Mouse (Mus musculus) ovary, postnatal 14 days (tissue): ENCODE measurements around the gene Arhgap44.

Experiments used
- DNase-seq: peaks from one replicate; pipeline ENCODE4 v3.0.0; 2022; ENCODE audit warnings: low spot score

Arhgap44 gene

DNA sequence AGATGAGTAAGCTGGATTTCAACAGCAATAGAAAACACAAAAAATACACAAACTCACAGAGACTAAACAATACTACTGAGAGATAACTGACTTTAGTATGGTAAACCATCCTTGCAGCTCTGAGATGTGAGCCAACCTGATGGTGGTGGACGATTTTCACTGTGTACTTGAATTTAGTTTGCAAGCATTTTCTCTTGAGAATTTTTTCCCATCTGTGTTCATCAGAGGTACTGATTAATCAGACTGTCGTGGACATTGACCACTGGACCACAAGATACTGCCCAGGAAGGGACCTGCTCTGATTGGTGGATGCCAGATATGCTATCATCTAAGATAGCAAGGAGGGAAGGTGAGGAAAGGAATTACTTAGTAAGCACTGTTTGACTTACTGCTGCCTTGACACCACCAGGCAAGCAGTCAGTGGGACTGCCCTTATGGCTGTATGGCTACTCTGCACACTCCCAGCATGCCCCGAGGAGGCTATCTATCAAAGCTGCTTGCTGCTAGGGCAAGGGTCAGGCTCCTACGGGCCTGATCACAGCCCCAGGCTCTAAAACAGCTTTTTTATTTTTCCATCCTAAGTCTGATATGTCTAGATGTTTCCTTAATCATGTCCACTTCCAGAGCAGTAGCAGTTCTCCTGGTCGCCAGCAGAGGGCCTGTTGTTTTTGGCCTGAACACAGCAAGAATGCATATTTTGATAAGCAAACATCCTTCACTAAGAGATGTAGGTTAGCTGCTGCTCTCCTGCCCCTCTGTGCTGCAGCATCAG, 74.1 kb downstream of the Arhgap44 start:
- DNase-seq = peak; percentile 51

DNA sequence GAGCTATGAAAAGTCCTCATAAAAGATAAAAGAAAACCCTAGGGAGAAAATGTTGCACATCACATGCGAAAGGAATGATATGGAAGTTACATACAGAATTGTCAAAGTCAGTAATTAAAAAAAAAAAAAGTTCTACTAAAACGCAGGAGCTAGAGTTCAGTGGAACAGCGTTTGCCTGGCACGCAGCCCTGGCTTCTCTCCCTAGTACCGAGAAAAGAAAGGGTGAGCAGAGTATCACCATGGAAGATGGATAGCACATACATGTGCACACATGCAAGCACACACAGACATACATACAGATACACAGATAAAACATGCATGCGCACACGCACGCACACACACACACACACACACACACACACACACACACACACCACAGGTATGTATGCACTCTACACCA, 82.0 kb downstream of the Arhgap44 start:
- no peak for DNase-seq

DNA sequence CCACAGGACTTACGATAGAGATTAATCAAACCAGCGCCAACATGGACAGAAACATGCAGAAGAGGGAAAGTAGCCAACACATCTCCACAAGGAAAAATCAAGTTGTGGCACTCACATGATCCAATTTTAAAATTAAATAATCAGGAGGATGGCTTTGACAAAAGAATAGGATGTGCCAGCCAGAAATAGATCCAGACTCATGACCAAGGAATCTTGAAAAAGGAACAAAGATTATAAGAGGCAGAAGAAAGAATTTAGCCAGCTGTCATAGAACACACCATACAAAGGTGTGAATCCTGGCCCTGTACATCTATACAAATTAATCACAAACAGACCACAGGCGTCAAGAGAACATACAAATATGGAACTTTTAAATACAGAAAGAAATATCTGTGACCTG, 82.5 kb downstream of the Arhgap44 start:
- DNase-seq = no peak

DNA sequence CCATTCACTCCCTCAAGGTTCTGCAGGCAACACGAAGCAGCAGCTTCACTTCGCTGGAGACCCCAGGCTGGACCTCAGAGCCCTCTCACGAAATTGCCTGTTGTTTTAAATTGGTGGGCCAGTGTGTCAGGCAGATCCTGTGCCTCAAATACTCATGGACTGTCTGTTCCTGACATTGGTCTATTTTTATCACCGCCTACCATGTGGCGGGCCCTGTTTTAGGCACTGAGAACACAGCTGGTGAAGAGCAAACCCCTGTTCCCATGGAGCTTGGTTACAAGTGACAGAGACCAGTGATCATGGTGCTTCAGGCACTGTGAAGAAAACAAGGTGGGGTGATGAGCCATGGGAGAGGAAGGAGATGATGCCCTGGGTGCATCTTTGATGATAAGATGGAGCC, 93.2 kb downstream of the Arhgap44 start:
- DNase-seq = no peak

DNA sequence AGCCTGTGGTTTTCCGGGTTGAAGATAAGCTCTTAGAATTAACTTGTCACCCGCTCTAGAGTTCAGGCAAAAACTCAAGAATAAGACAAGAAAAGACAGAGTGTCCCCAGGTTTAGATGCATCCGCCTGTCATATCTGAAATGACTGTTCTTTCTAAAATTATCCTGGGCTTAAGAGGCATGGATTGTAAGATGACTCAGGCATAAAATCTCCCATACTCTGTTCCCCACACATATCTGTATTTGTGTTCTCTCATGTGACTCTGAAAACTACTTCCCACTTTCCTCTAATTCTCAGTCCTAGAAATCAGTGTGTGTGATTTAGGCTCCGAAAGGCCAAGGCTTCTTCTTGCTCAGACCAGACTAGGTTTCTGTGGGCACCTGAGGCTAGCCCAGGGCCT, 93.7 kb downstream of the Arhgap44 start:
- DNase-seq = no peak

GRCm38 (mm10) chr11:65065201-65065600, 97.6 kb downstream of the Arhgap44 start:
- no peak for DNase-seq

GRCm38 (mm10) chr11:65061437-65061836, 101.3 kb downstream of the Arhgap44 start:
- no peak for DNase-seq

DNA sequence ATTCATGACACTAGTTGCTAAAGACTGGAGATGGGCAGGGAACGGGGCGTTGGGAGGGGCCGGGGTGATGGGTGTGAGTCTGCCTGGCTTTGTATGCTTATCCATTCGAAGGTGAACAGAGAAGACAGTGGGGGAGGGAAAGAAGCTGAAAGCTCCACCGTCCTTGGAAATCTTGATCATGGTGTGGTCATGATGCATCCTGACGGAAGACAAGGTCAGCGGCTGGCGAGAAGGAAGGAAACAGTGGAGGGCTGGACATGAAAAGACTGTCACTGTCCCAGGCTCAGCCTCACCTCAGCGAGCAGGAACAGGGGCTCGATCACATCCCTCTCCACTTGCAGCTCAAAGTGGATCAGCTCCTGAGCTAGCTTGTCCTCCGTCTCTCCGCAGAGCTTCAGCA, 103.2 kb downstream of the Arhgap44 start:
- no peak for DNase-seq

DNA sequence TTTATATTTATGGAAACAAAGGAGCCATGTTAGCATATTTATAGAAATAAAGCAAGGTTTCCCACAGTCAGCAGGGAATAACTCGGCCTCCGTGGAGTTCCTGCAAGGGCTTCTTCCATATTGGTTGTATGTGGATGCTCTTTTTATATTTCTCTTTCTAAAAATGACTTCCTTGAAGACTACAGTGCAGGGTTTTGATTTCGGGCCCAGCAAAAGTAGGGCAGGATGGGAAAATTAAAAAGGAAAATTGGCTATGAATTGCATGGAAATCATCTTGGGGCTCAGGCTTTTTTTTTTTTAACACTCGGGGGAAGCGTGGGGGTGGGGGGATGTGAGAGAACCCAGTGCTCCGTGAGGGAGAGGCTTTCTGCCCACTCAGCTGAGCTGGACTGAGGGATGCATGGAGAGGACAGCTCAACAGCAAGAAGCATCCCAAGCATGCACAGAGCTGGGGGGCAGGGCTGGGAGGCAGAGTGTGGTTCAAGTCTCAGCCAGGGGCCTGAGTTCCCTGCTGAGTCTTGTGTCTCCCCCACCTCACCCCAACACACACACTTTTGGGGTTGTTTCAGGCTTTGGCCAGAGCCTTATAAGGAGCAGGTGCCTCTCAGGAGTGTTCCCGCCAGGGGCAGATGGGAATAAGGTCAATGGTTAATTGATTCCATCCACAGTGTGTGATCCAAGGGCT, 104.4 kb downstream of the Arhgap44 start:
- no peak for DNase-seq

DNA sequence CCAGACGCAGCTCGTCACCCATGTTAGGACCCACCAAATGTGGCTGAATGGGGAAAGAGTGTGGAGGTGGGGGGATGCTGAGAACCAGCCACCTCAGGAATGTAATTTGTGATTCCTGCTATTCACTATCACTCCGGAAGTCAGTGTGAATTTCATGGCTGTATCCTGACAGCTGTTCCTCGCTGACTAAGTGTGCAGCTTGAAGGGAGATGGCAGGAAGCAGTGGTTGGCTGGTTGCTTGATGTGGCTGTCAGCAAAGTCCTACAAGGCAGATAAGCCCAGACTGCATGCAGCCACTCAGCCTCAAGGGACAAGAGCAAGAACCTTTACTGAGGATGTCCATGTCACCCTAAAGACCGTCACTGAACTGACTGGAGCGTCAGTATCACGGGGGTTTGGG, 107.2 kb downstream of the Arhgap44 start:
- no peak for DNase-seq

DNA sequence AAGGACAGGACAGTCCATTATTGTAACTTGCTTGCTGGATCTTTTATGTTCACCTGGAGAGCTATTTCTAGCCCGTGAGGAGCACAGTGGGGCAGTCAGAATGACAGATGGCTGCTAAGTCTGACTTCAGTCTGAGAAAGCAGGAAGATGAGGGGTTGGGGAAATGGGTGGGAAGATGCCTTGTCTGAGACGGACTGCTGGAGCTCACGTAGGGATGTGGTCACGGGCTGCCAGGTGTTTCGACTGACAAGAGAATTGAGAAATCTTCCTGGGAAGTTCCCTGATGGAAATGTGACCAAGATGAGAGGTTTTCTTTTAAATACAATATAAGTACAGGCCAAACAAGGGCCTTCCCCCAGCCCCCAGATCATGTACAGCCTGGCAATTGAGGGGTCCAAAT, 108.5 kb downstream of the Arhgap44 start:
- DNase-seq = no peak

DNA sequence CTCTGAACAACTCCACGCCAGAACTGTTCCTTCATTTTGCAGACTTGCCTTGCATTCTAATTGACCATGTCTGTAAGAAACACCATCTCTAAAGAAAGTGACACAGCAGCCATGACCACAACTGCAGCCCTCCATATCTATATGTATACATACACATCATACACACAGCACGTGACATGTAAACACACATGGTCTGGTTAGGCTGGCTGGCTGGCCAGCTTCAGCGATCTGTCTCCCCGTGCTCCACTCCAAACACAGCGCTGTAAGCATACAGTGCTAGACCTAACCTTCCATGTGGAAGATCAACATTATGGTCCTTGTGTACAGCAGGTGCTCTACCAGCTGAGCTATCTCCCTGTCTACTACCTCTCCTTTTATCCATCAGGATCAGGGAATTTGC, 111.9 kb downstream of the Arhgap44 start:
- no peak for DNase-seq

DNA sequence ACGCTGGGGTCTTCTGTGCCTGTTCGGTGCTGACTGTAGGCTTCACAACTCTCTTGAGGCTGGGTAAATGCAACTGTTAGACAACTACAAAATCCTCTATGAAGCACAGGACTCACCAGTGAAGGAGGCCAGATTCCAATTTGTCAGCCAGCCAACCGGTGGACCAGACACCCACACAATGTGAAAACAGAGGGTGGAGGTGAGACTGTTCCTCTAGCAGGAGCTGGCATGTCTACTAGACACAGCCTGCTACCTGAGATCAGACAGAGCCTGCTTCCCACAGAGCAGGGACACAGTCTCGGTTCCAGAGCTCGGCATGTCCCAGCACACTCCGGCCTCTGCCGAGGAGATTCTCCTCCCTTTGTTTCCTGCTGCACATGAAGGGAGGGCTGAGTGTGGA, 113.7 kb downstream of the Arhgap44 start:
- DNase-seq = no peak

DNA sequence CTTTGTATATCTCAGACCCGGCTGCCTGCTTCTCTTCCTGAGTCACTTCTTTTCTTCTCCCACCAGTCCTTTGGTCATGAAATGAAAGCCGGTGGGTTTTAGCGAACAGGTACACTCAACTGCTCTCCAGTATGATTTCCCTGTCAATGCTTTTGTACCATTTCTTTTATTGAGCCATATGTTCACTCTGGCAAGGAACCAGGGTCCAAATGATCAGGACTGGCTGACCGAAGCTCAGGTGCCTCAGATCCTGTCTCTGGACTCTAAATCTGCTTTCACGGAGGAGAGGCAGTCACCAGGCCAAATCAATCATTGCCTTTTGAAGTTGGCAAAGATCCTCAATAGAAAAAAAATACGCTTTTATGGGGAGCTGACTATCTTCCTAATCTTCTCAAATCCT, 122.2 kb downstream of the Arhgap44 start:
- DNase-seq = no peak

DNA sequence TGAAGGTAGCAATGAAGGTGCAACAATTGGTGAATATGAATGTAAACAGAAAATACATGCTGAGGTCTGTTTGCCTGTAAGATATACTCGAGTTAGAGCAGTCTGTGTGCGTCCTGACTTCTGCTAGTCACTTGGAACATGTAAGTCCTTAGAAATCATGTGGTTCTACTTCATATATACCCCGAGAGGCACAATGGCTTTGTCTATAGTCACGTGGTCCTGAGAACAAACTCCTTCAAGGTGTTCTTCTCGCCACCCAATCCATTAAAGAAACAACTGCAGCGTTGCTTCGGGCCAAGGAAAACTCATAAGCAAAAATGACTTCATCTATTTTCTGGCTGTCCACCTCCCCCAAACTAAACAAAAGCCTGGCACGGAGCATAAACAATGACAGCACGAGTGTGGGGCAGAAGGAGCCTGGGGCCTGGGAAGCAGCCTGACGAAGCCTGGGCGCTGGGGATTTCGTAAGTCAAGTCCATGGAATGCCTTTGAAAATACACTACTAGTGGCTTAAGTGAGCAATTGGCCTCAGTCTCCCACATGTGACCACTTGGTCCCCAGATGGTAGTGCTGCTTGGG, 123.2 kb downstream of the Arhgap44 start:
- no peak for DNase-seq

- no peak for DNase-seq
Measured at GRCm38 (mm10) chr11:65038996-65039395, 123.8 kb downstream of the Arhgap44 start.

DNA sequence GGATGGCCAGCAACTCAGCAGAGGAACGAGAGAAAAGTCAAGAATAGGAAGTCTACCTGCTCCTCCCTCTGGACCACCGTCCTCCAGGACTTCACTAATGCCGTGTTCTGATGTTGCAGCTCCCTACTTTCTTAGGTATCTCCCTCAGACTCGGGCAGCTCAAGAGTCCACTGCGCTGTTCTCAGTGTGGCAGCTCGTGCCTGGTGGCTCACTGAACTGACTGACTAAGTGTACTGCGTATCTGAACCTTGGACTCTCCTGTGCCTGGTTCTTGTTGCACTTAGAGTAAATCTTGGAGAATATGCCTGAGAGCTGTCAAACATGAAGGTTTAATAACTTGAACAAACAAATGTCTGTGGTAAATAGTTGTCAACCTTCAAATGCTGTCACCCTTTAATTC, 130.5 kb downstream of the Arhgap44 start:
- no peak for DNase-seq

GRCm38 (mm10) chr11:65030201-65030600, 132.6 kb downstream of the Arhgap44 start:
- no peak for DNase-seq

DNA sequence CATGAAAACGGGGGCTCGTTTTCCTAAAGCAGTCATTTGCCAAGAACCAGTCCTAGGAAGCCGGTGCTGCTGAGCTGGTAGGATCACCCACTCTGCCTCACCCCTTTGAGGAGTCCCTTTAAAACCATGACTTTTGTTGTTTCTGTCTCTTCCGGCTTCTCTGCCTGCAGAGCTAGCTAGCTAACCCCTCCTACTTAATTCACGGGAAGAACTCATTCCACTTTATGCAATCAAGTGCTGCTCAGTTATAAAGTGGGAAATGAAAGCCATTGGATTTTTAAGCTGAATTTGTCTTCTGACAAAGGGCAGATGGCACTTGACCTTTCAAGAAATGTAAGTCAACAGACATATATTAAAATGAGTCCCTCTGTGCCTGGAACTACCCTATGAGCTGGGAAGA, 134.7 kb downstream of the Arhgap44 start:
- no peak for DNase-seq

- DNase-seq = no peak
Measured at GRCm38 (mm10) chr11:65022771-65023170, 140.0 kb downstream of the Arhgap44 start.

DNA sequence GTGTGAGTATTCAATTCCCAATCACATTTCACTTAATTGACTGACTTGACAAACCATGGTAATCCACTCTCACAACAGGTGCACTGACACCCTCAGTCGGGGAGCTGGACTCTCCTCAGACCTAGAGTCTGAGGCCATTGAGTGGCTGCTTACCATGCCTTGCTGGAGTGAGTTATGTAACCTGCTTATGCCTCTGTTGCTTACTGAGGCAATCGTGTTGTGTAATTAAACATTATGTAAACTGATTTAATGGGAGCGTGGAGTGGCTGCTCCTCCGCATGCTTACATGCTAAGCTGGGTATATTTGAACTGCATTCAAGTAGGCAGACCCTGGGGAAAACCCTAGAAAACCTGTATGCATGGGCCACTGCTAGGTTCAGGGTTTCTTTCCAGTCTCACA, 142.0 kb downstream of the Arhgap44 start:
- no peak for DNase-seq

- DNase-seq = no peak
Measured at GRCm38 (mm10) chr11:65016754-65017153, 146.0 kb downstream of the Arhgap44 start.

GRCm38 (mm10) chr11:65013906-65014305, 148.9 kb downstream of the Arhgap44 start:
- no peak for DNase-seq
